Mouse (Mus musculus) kidney, postnatal 0 days (tissue): ENCODE results near the gene Tsr3. TPM values are rescaled to one million over a fixed set of nuclear protein-coding genes. Genes with fewer than 3 reads are reported as not detected.
"Not testable (repeated sequence)": the region's sequence is repeated elsewhere in the genome, so short reads cannot be mapped to it uniquely, and the experiment has no call there.

Experiments used
- ATAC-seq: fragments of 200-750 bp; cut with Nextera tagmentation; replicated peaks from 2 replicates; pipeline ENCODE4 v1.8.0; 2017; ENCODE audit warnings: low read depth, moderate number of reproducible peaks, moderate TSS enrichment, moderate library complexity; ENCODE audit not compliant: low FRiP score
- DNase-seq: peaks from one replicate; pipeline ENCODE4 v3.0.0-alpha.2; 2016; ENCODE audit warnings: low spot score
- H3K27ac ChIP-seq: fragments of 300-500 bp; sonication (generic); 2 replicates; pipeline ENCODE4 v1.5.1; 2014; ENCODE audit warnings: mild to moderate bottlenecking
- H3K27me3 ChIP-seq: fragments of 300-500 bp; sonication (generic); 2 replicates; pipeline ENCODE4 v1.6.1; 2014; ENCODE audit warnings: low read length, mixed read lengths; ENCODE audit not compliant: insufficient read depth
- H3K36me3 ChIP-seq: fragments of 300-500 bp; sonication (generic); 2 replicates; pipeline ENCODE4 v1.6.1; 2014; ENCODE audit warnings: low read length, mixed read lengths; ENCODE audit not compliant: insufficient read depth
- H3K4me1 ChIP-seq: fragments of 300-500 bp; sonication (generic); replicated peaks from 2 replicates; pipeline ENCODE4 v1.6.1; 2014; ENCODE audit warnings: antibody characterized with exemption, low read length, mixed read lengths; ENCODE audit not compliant: insufficient read depth
- H3K4me2 ChIP-seq: fragments of 300-500 bp; sonication (generic); 2 replicates; pipeline ENCODE4 v1.6.1; 2014; ENCODE audit warnings: mild to moderate bottlenecking, low read length, moderate library complexity, mixed read lengths
- H3K4me3 ChIP-seq: fragments of 300-500 bp; sonication (generic); replicated peaks from 2 replicates; pipeline ENCODE4 v1.5.1; 2014; ENCODE audit warnings: low read depth, low read length
- H3K9ac ChIP-seq: fragments of 300-500 bp; sonication (generic); 2 replicates; pipeline ENCODE4 v1.6.1; 2014; ENCODE audit warnings: low read depth, low read length
- H3K9me3 ChIP-seq: fragments of 300-500 bp; sonication (generic); replicated peaks from 2 replicates; pipeline ENCODE4 v1.6.1; 2016; ENCODE audit warnings: low read length, inconsistent platforms, mixed read lengths
- CTCF ChIP-seq: IDR thresholded peaks from 2 replicates; pipeline ENCODE4 v1.5.1; 2016; ENCODE audit warnings: antibody characterized with exemption, low read depth, mild to moderate bottlenecking, moderate library complexity
- WGBS: fragments of 180-500 bp; shearing (Covaris S2); extraction: QIAGEN DNeasy Blood & Tissue Kit; methylation state at CpG from one replicate; pipeline ENCODE4 v1.1.7; 2014; 5-methylcytosine and 5-hydroxymethylcytosine counted together
- polyA plus RNA-seq: library from polyadenylated mRNA; unstranded; fragments of >200 nt; fragmentation: Nextera tagmentation; extraction: Ambion mirVana; gene quantifications from 2 replicates; pipeline ENCODE4 v1.2.1, GENCODE M21; 2015

Tsr3 gene
- polyA plus RNA-seq, 1 experiment from 2014 or later, result 52.3 TPM

DNA sequence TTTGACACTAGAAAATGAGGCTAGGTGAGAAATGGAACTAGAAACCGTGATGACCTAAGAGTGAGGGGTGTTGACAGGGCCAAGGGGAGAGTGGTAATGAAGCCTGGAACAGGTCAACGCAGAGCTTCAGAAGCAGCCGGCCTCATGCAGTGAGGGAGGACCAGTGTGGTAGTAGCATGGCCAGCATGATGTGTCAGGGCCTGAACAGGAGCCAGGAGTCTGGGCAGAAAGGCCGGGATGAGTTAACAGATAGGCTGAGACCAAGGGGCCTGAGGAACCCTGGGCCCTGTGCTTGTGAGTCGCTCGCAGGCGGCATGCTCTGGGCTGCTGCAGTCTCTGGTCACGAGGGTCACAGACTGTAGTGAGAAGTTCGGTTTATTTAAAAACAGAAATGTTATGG lies 21.0 kb upstream of the Tsr3 start:
- Histone ChIP-seq H3K9ac (no peak overlapping the region), H3K4me2 (no peak overlapping the region), H3K4me1 (peaks cover 8% of the 10 kb centered on the region; the same call in 1 of the 2 replicates), H3K27me3 (no peaks in the 10 kb centered on the region), H3K27ac (no peak overlapping the region), H3K36me3 (peaks cover 35% of the 10 kb centered on the region), H3K4me3 (no peak overlapping the region), H3K9me3 (no peaks in the 10 kb centered on the region)
- WGBS, result 92% methylated on average over 9 of the region's 9 CpGs
- ATAC-seq (no peak), DNase-seq (no peak)
- no peak for TF ChIP-seq CTCF

DNA sequence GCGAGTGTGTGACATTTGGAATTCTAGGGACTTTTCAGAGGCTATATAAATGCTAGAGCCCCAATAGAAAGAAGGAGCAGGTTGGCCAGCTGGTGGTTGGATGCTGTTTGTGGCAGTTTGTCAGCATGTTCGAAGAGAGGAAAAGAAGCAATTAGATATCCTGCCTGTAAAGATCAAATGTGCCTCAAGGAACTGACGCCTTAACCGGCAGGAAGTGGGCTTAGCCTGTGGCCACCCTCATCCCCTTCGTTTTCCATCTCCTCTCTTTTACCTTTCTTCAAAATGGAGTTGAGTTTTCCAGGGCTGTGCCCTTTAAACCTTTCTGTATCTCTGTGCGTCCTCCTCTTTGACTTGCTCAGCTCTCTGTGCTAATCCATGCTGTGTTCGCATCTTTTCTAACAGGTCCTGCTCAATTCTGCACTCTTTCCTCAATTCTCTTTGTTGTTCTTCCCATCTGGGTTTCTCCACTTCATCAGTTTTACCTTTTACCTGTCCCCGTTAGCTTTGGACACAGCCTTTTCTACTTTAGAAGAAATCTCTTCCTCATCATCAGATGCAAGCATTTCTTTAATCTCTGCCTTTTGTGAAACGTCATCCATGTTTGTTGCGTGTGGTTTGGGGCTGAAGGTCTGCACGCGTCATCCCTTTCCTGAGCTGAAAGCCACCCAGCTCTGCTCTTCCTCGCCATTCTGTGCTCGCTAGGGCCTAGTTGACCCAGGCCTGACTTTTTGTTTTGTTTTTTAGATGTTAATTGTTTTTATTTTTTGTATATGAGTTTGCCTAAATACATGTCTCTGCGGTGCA lies 20.3 kb upstream of the Tsr3 start:
- Histone ChIP-seq H3K9me3 (no peaks in the 10 kb centered on the region), H3K36me3 (peaks cover 28% of the 10 kb centered on the region; the same call in 1 of the 2 replicates), H3K9ac (no peak overlapping the region), H3K4me1 (peaks cover 8% of the 10 kb centered on the region; the same call in 1 of the 2 replicates), H3K4me2 (no peak overlapping the region), H3K27ac (no peak overlapping the region), H3K4me3 (no peak overlapping the region), H3K27me3 (no peaks in the 10 kb centered on the region)
- ATAC-seq (no peak), DNase-seq (no peak)
- 91% methylated on average over 15 of the region's 15 CpGs for WGBS
- no peak for TF ChIP-seq CTCF

DNA sequence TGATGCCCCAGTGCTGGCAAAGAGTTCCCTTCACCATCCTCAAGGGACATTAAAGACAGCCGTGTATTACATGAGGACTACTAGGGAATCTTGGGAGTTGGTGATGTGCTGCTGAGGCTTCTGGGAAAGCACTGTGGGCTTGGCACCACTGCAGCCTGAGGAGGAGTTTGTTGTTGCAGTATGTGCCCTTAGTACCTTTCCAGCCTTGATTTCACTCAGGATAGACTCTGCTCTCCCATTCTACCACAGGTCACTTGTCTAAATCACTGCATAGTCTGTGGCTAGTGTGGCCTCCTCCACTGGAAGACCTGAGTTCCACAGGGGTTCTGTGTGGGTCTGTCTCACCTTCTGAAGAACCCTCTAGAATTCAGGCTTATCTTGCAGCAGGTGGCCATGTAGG lies 19.2 kb upstream of the Tsr3 start:
- no peak overlapping the region for H3K4me3 ChIP-seq
- H3K4me2 ChIP-seq, result no peak overlapping the region
- 76% methylated on average over 1 of the region's 1 CpGs for WGBS
- no peak overlapping the region for H3K27ac ChIP-seq
- H3K27me3 ChIP-seq, result no peaks in the 10 kb centered on the region
- no peak for TF ChIP-seq CTCF
- H3K36me3 ChIP-seq, result peaks cover 19% of the 10 kb centered on the region; the same call in 1 of the 2 replicates
- H3K9ac ChIP-seq, result no peak overlapping the region
- ATAC-seq, result no peak
- no peaks in the 10 kb centered on the region for H3K9me3 ChIP-seq
- DNase-seq, result no peak
- peaks cover 8% of the 10 kb centered on the region; the same call in 1 of the 2 replicates for H3K4me1 ChIP-seq

DNA sequence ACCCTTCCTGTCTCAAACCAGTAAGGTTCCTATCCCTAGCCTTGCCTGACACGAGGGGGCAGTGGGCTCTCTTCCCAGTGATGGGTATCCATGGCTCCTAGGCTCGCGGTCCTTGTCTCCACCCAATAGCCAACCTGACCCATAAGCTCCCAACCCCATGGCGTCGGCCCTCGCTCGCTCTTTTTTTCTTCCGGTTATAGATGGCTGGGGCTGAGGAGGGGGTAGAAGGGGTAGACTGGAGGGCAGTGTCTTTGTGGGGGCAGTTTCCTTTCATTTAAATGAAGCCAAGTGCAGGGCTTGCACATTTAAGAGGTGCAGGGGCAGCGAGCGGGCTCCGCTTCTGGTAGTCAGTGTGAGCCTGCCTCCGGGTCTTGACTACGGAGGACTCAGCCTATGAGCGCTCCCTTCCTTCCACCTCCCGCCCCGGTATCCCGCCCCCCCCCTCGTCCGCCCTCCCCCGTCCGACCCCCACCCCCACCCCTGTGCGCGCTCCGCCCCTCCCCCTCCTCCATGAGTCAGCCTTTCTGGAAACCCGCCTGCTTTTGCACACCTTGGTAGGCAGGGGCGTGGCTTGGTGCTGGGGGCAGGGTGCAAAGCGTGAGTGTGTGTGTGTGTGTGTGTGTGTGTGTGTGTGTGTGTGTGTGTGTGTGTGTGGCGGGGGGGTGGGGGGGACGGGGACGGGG lies 18.0 kb upstream of the Tsr3 start:
- Histone ChIP-seq H3K4me2 (peak overlapping the region; percentile 72), H3K9ac (peak overlapping the region; percentile 52; the same call in 1 of the 2 replicates), H3K9me3 (no peaks in the 10 kb centered on the region), H3K4me1 (peaks cover 8% of the 10 kb centered on the region; the same call in 1 of the 2 replicates), H3K36me3 (peaks cover 10% of the 10 kb centered on the region; the same call in 1 of the 2 replicates), H3K27ac (0 out of 2 replicates have a peak overlapping the region, but pooled peaks have one; percentile 25), H3K27me3 (no peaks in the 10 kb centered on the region), H3K4me3 (peak overlapping the region; percentile 29; the same call in 1 of the 2 replicates)
- DNase-seq (peak; percentile 44), ATAC-seq (peak; percentile 84)
- TF ChIP-seq CTCF, result peak; percentile 33; the same call in 1 of the 2 replicates
- WGBS, result 2% methylated on average over 14 of the region's 30 CpGs

DNA sequence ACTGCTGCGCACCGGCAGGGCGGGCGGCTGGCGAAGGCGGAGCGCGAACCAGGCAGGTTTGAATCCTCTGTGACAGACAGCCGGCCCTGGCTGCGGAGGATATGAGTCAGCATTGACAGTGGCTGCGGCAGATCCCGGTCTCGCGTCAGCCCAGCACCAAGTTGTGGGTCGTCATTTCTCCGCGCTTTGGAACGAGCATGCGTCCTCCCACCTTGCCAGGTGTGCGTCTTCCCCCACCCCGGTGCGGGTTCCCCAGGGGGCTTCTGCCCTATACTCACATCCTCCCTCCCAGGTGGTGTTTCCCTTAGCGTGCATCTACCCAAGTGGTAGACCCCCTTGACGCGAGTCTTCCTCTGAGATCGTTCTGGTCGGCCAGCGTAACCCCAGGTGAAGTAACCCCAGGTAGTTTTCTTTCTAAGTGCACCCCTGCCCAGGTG lies 17.4 kb upstream of the Tsr3 start:
- not testable (repeated sequence) for DNase-seq, H3K9ac ChIP-seq, H3K9me3 ChIP-seq, H3K4me1 ChIP-seq, H3K27ac ChIP-seq, H3K27me3 ChIP-seq, H3K4me3 ChIP-seq
- peak; percentile 80 for ATAC-seq
- peaks cover 14% of the 10 kb centered on the region; the same call in 1 of the 2 replicates for H3K36me3 ChIP-seq
- 23% methylated on average over 11 of the region's 28 CpGs for WGBS
- peak overlapping the region; percentile 72 for H3K4me2 ChIP-seq

DNA sequence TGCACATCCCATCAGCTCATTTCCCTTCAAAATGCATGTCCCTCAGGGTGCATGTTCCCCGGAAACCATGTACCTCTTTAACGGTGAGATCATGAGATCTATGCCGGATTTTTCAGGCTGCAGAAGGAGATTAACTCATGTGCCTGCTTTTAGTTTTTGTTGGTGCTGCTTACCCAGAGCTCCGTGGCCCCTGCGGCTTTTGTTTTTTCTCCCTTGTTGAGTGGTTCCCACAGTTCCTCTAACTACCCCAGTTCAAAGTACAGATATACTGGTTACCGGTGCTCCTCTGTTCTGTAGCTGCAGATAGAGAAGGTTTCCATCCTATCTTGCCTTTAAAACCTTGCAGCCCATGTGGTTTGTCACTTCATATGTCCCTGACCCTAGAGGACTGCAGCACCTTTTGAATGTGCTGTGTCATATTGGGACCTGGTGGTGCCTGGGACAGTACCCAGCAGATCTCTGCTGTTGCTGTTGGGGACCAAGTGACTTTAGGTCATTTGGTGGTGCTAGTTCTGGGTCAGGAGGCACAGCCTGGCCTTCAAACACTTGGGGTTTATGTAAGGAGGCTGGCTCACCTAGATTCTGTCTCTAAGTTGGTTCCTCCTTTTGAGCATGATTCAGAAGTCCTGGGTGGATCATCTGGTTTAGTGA lies 16.9 kb upstream of the Tsr3 start:
- DNase-seq, result no peak
- no peak overlapping the region for H3K4me3 ChIP-seq
- WGBS, result 51% methylated on average over 6 of the region's 6 CpGs
- no peak overlapping the region for H3K9ac ChIP-seq
- no peak for ATAC-seq
- no peak for TF ChIP-seq CTCF
- H3K4me1 ChIP-seq, result peaks cover 8% of the 10 kb centered on the region; the same call in 1 of the 2 replicates
- no peaks in the 10 kb centered on the region for H3K9me3 ChIP-seq
- peak overlapping the region; percentile 37 for H3K4me2 ChIP-seq
- H3K27me3 ChIP-seq, result no peaks in the 10 kb centered on the region
- H3K36me3 ChIP-seq, result peaks cover 14% of the 10 kb centered on the region; the same call in 1 of the 2 replicates
- no peak overlapping the region for H3K27ac ChIP-seq
